16 mouse cellular contexts compared by ENCODE assay signal in the genomic region with DNA sequence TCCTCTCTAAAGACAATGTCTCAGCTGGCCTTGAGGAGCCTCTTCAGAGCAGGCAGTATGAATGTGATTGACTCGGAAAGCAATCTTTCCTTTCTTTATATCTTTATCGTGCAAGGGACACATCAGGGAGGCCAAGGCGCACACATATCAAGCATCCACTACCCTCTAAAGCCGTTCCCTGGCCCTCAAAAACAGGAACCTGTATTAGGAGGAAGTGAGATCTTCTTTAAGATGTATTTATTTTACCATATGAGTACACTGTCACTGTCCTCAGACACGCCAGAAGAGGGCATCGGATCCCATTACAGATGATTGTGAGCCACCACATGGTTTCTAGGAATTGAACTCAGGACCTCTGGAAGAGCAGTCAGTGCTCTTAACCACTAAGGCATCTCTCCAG. TPM values are rescaled to one million over a fixed set of nuclear protein-coding genes. Genes with fewer than 3 reads are reported as not detected.
A peak's percentile ranks its signal among the peaks of the same experiment; 100 is the strongest.
DNase-seq lines count a peak whose midpoint lies in the region; ATAC-seq lines count a peak whose summit lies in the region.
"Had no signal": no experiment of that assay in that cellular context is flagged by ENCODE, and none has a peak within 500 bp of the region (broad histone marks: within the 10 kb centered on the region; RNA-seq: fewer than 3 reads in every experiment).

No protein-coding gene starts in this region.

- ATAC-seq in limb, embryonic 13.5 days (ENCODE audit: low FRiP score, low read depth) = no peak
- ATAC-seq in hematopoietic stem cell, adult 5-6 weeks (replicated peaks in 1 of 2; ENCODE audit: insufficient read depth in 1 of 2, low FRiP score in 2 of 2, low TSS enrichment in 1 of 2, low read depth in 1 of 2, poor library complexity in 2 of 2, severe bottlenecking in 2 of 2) = peak; percentile 77 to 85
- no peak for ATAC-seq in erythroid progenitor cell, adult 5-6 weeks (replicated peaks; ENCODE audit: low FRiP score, poor library complexity, severe bottlenecking)
- ATAC-seq: midbrain, embryonic 13.5 days had no signal

- H3K4me2 ChIP-seq in limb, embryonic 13.5 days (replicated peaks) = no peak overlapping the region
- H3K4me2 ChIP-seq: forebrain, embryonic 12.5 days; hindbrain, embryonic 13.5 days; lung, embryonic 15.5 days; midbrain, embryonic 13.5 days had no signal

- H3K27ac ChIP-seq in limb, embryonic 13.5 days = 0 out of 2 replicates have a peak overlapping the region, but pooled peaks have one; percentile 10
- no peak overlapping the region for H3K27ac ChIP-seq in limb, embryonic 10.5 days
- H3K27ac ChIP-seq: hindbrain, embryonic 13.5 days; lung, embryonic 15.5 days; midbrain, embryonic 13.5 days had no signal

- H3K36me3 ChIP-seq in limb, embryonic 13.5 days = peaks cover 7% of the 10 kb centered on the region
- H3K36me3 ChIP-seq in limb, embryonic 10.5 days = peaks cover 27% of the 10 kb centered on the region
- H3K36me3 ChIP-seq: hindbrain, embryonic 13.5 days; midbrain, embryonic 13.5 days had no signal

- H3K27me3 ChIP-seq in limb, embryonic 13.5 days = no peaks in the 10 kb centered on the region
- H3K27me3 ChIP-seq in limb, embryonic 10.5 days (ENCODE audit: low read depth, poor library complexity, severe bottlenecking) = no peaks in the 10 kb centered on the region
- H3K27me3 ChIP-seq: forebrain, embryonic 12.5 days; heart, embryonic 13.5 days; hindbrain, embryonic 13.5 days; lung, embryonic 15.5 days; midbrain, embryonic 13.5 days had no signal

- H3K4me3 ChIP-seq in limb, embryonic 13.5 days = no peak overlapping the region
- H3K4me3 ChIP-seq in limb, embryonic 10.5 days = no peak overlapping the region
- H3K4me3 ChIP-seq: forebrain, embryonic 12.5 days; heart, embryonic 13.5 days; hindbrain, embryonic 13.5 days; lung, embryonic 15.5 days; midbrain, embryonic 13.5 days had no signal

- 83% methylated on average over 6 of the region's 6 CpGs for WGBS in limb, embryonic 13.5 days
- 90% methylated on average over 6 of the region's 6 CpGs for WGBS in limb, embryonic 10.5 days

- H3K9me3 ChIP-seq in limb, embryonic 13.5 days = no peaks in the 10 kb centered on the region
- H3K9me3 ChIP-seq in limb, embryonic 10.5 days (replicated peaks) = no peaks in the 10 kb centered on the region
- H3K9me3 ChIP-seq: forebrain, embryonic 12.5 days; heart, embryonic 13.5 days; hindbrain, embryonic 13.5 days; lung, embryonic 15.5 days; midbrain, embryonic 13.5 days had no signal

- H3K4me1 ChIP-seq in limb, embryonic 13.5 days = peaks cover 51% of the 10 kb centered on the region
- H3K4me1 ChIP-seq in limb, embryonic 10.5 days = peaks cover 54% of the 10 kb centered on the region

- H3K9ac ChIP-seq in limb, embryonic 13.5 days = no peak overlapping the region
- H3K9ac ChIP-seq: forebrain, embryonic 12.5 days; heart, embryonic 13.5 days; hindbrain, embryonic 13.5 days; lung, embryonic 15.5 days; midbrain, embryonic 13.5 days had no signal

- DNase-seq in limb, embryonic 10.5 days (ENCODE audit: low spot score) = no peak
- DNase-seq in 416B (ENCODE audit: low read depth) = peak; percentile 62
- peak; percentile 68 for DNase-seq in A20 (ENCODE audit: low read depth, low spot score)
- DNase-seq in cerebellum, adult 11-12 months = no peak
- DNase-seq in layer of hippocampus, adult 9-10 months (ENCODE audit: low spot score) = no peak
- DNase-seq: cerebellum, postnatal 36 days; kidney, adult 8-10 months; right cerebral cortex, postnatal 4 days had no signal

RNA-seq across cellular contexts. Expression of gene Dicer1, which starts 9.5 kb away (rescaled TPM):
- 47.0 and 49.4 TPM in 2 replicates for polyA plus RNA-seq in limb, embryonic 13.5 days (2015; fragmentation: Nextera tagmentation; extraction: Ambion mirVana)
- 50.3 and 58.5 TPM in 2 replicates for polyA plus RNA-seq in limb, embryonic 10.5 days (2016; fragmentation: Nextera tagmentation; extraction: Ambion mirVana)
- total RNA-seq in hematopoietic stem cell, adult 5-6 weeks (2017) = 38.6 and 51.2 TPM in 2 replicates
- 14.3 and 18.7 TPM in 2 replicates for total RNA-seq in erythroid progenitor cell, adult 5-6 weeks (2015; ENCODE audit: low replicate concordance)
- 10.5 and 27.6 TPM in 2 replicates for total RNA-seq in erythroid progenitor cell, adult 5-6 weeks (2017; ENCODE audit: low replicate concordance)

Comparison
In these comparisons a context has a peak if more than half of its experiments do, and no peak if none do; other contexts are left out.
1. ATAC-seq: peak in hematopoietic stem cell, adult 5-6 weeks (2 of 2); none in limb, embryonic 13.5 days (single experiment) and erythroid progenitor cell, adult 5-6 weeks (single experiment).
2. DNase-seq: peak in 416B (single experiment) and A20 (single experiment); none in limb, embryonic 10.5 days (single experiment), cerebellum, adult 11-12 months (single experiment) and layer of hippocampus, adult 9-10 months (single experiment).